Mouse (Mus musculus) embryo, embryonic 11 days (tissue): ENCODE results near the gene Gns.
"Not testable (repeated sequence)": the region's sequence is repeated elsewhere in the genome, so short reads cannot be mapped to it uniquely, and the experiment has no call there.

Experiments
- DNase-seq: peaks from one replicate; pipeline ENCODE4 v3.0.0-alpha.2; 2015

Gene Gns

DNA sequence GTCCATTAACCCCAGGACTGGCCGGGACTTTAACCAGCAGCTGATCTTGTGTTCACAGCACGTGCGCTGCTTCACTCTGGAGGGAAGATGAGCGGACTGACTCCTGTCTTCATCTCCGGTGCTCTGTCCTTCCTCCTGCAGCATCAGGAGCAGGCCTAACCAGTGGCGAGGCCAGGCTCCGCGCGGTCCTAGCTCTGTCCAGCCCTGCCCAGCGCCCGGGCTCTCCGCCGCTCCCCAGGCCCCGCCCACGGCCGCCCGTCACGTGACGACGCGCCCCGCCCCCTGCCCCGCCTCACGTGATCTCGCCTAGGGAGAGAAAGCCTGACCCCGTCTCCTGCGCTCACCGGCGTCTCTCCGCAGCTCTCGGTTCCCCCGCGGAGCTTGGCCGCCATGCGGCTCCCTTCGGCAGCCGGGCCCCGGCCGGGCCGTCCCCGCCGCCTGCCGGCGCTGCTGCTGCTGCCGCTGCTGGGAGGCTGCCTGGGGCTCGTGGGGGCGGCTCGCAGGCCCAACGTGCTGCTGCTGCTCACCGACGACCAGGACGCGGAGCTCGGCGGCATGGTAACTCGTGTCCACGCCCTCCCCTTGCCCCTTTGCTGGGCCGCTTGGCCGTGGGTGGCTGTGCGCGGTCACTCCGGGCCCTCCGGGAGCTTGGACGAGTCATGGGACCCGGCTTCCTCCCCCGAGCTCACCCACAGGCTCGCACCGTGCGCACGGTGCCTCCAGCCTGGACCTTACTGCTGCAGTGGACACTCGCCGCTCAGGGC, at the start of gene Gns:
Gene Gns, plus strand, starts transcription at position 290 of the 764 bp plus-strand sequence.
- DNase-seq, result peak; percentile 95

DNA sequence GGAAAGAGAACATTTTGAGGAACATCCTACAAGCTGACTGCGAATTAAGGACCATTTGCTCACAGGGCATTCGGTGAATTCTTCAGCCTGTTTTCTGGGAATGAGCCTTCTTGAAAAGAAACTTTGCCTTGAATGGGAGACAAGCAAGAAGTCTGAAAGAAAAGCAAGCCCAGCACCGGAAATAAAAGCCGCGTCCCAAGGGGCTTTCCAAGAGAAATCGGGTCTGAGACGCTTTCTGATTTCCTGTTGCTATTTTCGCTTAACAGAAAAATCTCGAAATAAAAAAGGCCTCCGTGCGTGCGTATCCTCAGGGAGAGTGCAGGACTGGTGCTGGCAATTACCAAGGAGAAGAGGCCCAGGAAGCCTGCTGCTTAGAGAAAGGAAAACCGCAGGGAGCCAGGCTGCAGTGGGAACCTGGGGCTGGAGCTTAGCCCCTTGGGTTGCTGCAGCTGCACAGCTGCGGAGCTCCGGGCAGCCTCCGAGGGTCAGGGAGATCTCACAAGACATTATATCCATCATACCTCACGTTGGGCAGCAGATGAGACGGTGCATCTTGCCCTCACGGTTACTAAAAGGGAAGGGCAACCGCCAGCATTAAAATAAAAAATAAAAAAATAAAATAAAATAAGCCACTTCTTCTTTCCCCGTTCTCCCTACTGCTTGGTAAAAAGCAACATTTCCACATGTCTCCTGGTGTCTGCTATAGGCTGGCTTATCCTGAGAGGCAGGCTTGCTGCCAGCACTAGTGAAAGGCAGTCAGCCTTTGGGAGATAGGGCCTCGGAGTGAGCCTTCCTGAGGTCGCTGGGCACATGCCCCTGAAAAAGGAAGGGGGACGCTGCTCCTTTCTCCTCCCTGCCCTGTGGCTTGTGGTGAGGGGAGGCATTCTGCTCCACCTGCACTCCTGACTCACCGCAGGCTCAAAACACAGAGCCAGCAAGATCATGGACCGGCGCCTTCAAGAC, 49.3 kb upstream of the Gns start:
- peak; percentile 36 for DNase-seq

GRCm38 (mm10) chr10:121316361-121316760, 48.5 kb upstream of the Gns start:
- no peak for DNase-seq

- DNase-seq, result no peak
These were observed 46.4 kb upstream of the Gns start for GRCm38 (mm10) chr10:121318397-121318950.

- no peak for DNase-seq
These were observed 41.4 kb upstream of the Gns start for GRCm38 (mm10) chr10:121323493-121323892.

GRCm38 (mm10) chr10:121326167-121326566, 38.7 kb upstream of the Gns start:
- DNase-seq, result no peak

GRCm38 (mm10) chr10:121329586-121329985, 35.3 kb upstream of the Gns start:
- DNase-seq, result no peak

GRCm38 (mm10) chr10:121330940-121331339, 34.0 kb upstream of the Gns start:
- DNase-seq, result peak; percentile 70

GRCm38 (mm10) chr10:121334576-121334975, 30.3 kb upstream of the Gns start:
- peak; percentile 46 for DNase-seq

DNA sequence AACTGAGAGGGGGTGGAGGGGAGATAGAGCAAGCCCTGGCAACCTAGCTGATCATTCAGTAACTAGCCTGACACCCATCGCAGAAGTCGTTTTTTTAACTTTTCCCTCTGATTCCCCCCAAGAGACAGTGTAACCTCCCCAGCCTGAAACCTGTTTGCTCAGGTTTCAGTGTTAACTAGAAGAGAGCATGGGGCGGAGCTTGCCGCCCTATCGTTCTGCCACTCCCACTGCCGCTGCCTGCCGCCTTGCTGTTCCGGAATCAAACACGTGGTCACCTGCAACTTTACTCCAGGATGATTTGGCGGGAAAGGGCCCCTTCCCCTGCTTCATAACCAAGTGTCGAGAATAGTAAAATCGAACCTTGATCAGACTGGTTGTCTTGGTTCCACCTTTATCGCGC, 28.4 kb upstream of the Gns start:
- DNase-seq, result not testable (repeated sequence)

GRCm38 (mm10) chr10:121340754-121341593, 23.9 kb upstream of the Gns start:
- peak; percentile 68 for DNase-seq

GRCm38 (mm10) chr10:121342260-121342659, 22.6 kb upstream of the Gns start:
- DNase-seq, result no peak

DNA sequence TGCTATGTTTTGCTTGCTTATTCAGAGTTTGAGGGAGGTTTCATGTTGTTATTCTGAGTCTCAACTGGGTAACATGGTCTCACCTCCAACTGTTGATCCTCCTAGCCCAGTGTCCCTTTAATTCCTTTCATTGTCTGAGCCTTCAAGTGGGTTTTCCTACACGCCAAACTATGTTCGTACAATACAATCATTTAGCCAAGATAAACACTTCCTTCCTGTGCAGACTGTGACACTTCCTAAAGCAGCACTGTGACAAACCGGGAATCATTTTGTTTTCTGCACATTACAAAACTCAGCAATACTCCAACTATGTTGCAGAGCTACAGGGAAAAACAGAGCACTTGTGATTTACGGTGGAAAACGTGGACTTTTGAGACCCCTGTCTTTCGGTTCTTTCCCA, 21.0 kb upstream of the Gns start:
- DNase-seq, result no peak

DNA sequence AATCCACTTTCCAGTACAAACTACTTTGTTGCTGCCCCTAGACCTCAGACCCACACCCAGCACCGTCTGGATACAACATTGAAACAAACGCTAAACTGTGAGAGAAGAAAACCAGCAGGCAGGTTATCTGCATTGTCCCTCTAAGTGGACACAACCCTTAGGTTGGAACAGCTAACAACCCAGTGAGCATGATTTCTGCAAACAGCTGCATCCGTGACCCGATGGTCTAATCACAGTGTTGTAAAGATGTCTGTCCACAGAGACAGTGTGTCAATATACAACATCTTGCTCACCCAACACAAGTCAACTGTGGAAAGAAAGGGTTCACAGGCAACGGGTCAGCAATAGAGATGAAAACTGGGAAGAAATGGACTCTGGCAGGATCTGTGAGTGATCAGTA, 15.6 kb upstream of the Gns start:
- DNase-seq, result no peak

DNA sequence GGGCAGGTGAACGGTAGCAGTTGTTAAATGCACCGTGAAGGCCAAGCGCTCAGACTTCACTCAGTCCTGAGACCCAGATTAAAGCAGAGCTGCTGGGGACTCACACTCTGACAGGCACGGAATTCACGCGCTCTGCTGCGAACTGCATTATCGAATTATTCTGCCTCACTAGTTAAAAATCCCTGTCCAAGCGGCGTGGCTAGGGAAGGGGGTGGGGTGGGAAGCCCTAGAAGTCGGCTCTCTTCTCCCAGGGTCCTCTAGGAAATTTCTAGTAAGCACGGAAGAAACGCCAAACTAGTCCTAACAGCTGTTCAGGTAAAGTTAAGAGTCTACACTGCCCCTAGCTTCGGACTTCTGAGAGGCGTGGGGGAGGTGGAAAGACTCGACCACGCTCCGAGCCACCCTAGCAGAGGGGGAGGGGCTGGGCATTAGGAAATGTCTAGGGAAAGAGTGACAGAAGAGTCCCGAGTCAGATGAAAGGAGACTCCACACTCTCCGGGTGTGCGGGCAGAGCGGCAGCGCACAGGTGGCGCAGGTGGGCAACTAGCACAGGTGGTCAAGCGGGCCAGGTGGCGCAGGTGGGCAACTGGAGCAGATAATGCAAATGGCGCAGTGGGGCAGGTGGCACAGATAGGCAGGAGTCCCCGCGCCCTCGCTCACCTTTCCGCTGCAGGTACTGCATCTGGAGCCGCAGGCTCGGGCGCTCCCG, 14.4 kb upstream of the Gns start:
- peak; percentile 63 for DNase-seq

- peak; percentile 64 for DNase-seq
These were observed 13.8 kb upstream of the Gns start, which contains the start of gene Tbc1d30 for GRCm38 (mm10) chr10:121351066-121351581. TSS of gene Tbc1d30 (minus strand) at chr10:121351278.

GRCm38 (mm10) chr10:121351692-121352290, 13.1 kb upstream of the Gns start:
- DNase-seq, result peak; percentile 14

- DNase-seq, result no peak
These were observed 4.5 kb upstream of the Gns start for GRCm38 (mm10) chr10:121360358-121360757.

GRCm38 (mm10) chr10:121363201-121363600, 1.7 kb upstream of the Gns start:
- no peak for DNase-seq

GRCm38 (mm10) chr10:121364306-121364705, 584 bp upstream of the Gns start:
- DNase-seq, result no peak

- peak; percentile 35 for DNase-seq
These were observed 937 bp downstream of the Gns start for GRCm38 (mm10) chr10:121365781-121366272.
